Mouse (Mus musculus) midbrain, embryonic 13.5 days (tissue): ENCODE data around the gene Olfr524. TPM values are rescaled to one million over a fixed set of nuclear protein-coding genes. Genes with fewer than 3 reads are reported as not detected.

ENCODE experiments used
- ATAC-seq: fragments of 200-750 bp; cut with Nextera tagmentation; 2 replicates; pipeline ENCODE4 v1.8.0; 2017; ENCODE audit warnings: mild to moderate bottlenecking, moderate TSS enrichment, moderate library complexity
- H3K27ac ChIP-seq: fragments of 300-500 bp; sonication (generic); 2 replicates; pipeline ENCODE4 v1.5.1; 2015; ENCODE audit warnings: inconsistent platforms, mild to moderate bottlenecking, moderate library complexity
- H3K27me3 ChIP-seq: fragments of 300-500 bp; sonication (generic); 2 replicates; pipeline ENCODE4 v1.6.1; 2015; ENCODE audit warnings: mild to moderate bottlenecking, inconsistent platforms
- H3K36me3 ChIP-seq: fragments of 300-500 bp; sonication (generic); 2 replicates; pipeline ENCODE4 v1.6.1; 2015; ENCODE audit warnings: mild to moderate bottlenecking, inconsistent platforms
- H3K4me1 ChIP-seq: fragments of 300-500 bp; sonication (generic); replicated peaks from 2 replicates; pipeline ENCODE4 v1.6.1; 2015; ENCODE audit warnings: inconsistent platforms
- H3K4me2 ChIP-seq: fragments of 300-500 bp; sonication (generic); replicated peaks from 2 replicates; pipeline ENCODE4 v1.6.1; 2015; ENCODE audit warnings: moderate library complexity, mild to moderate bottlenecking, inconsistent platforms
- H3K4me3 ChIP-seq: fragments of 300-500 bp; sonication (generic); replicated peaks from 2 replicates; pipeline ENCODE4 v1.5.1; 2015; ENCODE audit warnings: mild to moderate bottlenecking, inconsistent platforms
- H3K9ac ChIP-seq: fragments of 300-500 bp; sonication (generic); replicated peaks from 2 replicates; pipeline ENCODE4 v1.6.1; 2015; ENCODE audit warnings: mild to moderate bottlenecking, inconsistent platforms
- H3K9me3 ChIP-seq: fragments of 300-500 bp; sonication (generic); 2 replicates; pipeline ENCODE4 v1.6.1; 2016; ENCODE audit warnings: mild to moderate bottlenecking, inconsistent platforms
- WGBS: fragments of 180-500 bp; shearing (Covaris S2); methylation state at CpG from one replicate; pipeline ENCODE4 v1.1.7; 2015; 5-methylcytosine and 5-hydroxymethylcytosine counted together
- polyA plus RNA-seq: library from polyadenylated mRNA; unstranded; fragments of >200 nt; fragmentation: Nextera tagmentation; extraction: Ambion mirVana; gene quantifications from 2 replicates; pipeline ENCODE4 v1.2.1, GENCODE M21; 2015

Gene Olfr524
- polyA plus RNA-seq, 1 experiment from 2014 or later = not detected

- ATAC-seq = no peak
- H3K9me3 ChIP-seq = no peaks in the 10 kb centered on the region
- no peak overlapping the region for H3K4me3 ChIP-seq
- H3K27ac ChIP-seq = no peak overlapping the region
- H3K36me3 ChIP-seq = no peaks in the 10 kb centered on the region
- H3K4me1 ChIP-seq = no peaks in the 10 kb centered on the region
- no peak overlapping the region for H3K4me2 ChIP-seq
- no peaks in the 10 kb centered on the region for H3K27me3 ChIP-seq
- WGBS = 93% methylated on average over 3 of the region's 3 CpGs
- no peak overlapping the region for H3K9ac ChIP-seq
Measured at GRCm38 (mm10) chr7:140206904-140207303, 1.1 kb upstream of the Olfr524 start.

- Histone ChIP-seq H3K27me3 (no peaks in the 10 kb centered on the region), H3K9ac (no peak overlapping the region), H3K36me3 (no peaks in the 10 kb centered on the region), H3K27ac (no peak overlapping the region), H3K4me3 (no peak overlapping the region), H3K4me2 (no peak overlapping the region), H3K4me1 (no peaks in the 10 kb centered on the region), H3K9me3 (no peaks in the 10 kb centered on the region)
- WGBS = 92% methylated on average over 4 of the region's 4 CpGs
- ATAC-seq = no peak
Measured at GRCm38 (mm10) chr7:140201090-140201489, 4.7 kb downstream of the Olfr524 start.

GRCm38 (mm10) chr7:140196002-140196401 is 9.8 kb downstream of the Olfr524 start:
- ATAC-seq = no peak
- no peaks in the 10 kb centered on the region for H3K36me3 ChIP-seq
- H3K4me1 ChIP-seq = no peaks in the 10 kb centered on the region
- no peaks in the 10 kb centered on the region for H3K27me3 ChIP-seq
- WGBS = 83% methylated on average over 8 of the region's 8 CpGs
- H3K9me3 ChIP-seq = no peaks in the 10 kb centered on the region
- H3K4me3 ChIP-seq = no peak overlapping the region
- no peak overlapping the region for H3K9ac ChIP-seq
- no peak overlapping the region for H3K4me2 ChIP-seq
- H3K27ac ChIP-seq = no peak overlapping the region

GRCm38 (mm10) chr7:140194031-140194430 is 11.7 kb downstream of the Olfr524 start:
- H3K4me1 ChIP-seq = no peaks in the 10 kb centered on the region
- WGBS = 90% methylated on average over 4 of the region's 4 CpGs
- H3K4me2 ChIP-seq = no peak overlapping the region
- H3K9me3 ChIP-seq = no peaks in the 10 kb centered on the region
- no peak overlapping the region for H3K9ac ChIP-seq
- no peak for ATAC-seq
- no peak overlapping the region for H3K4me3 ChIP-seq
- H3K36me3 ChIP-seq = no peaks in the 10 kb centered on the region
- H3K27ac ChIP-seq = no peak overlapping the region
- H3K27me3 ChIP-seq = no peaks in the 10 kb centered on the region

- Histone ChIP-seq H3K4me2 (no peak overlapping the region), H3K9me3 (no peaks in the 10 kb centered on the region), H3K4me1 (no peaks in the 10 kb centered on the region), H3K9ac (no peak overlapping the region), H3K36me3 (no peaks in the 10 kb centered on the region), H3K4me3 (no peak overlapping the region), H3K27ac (no peak overlapping the region), H3K27me3 (no peaks in the 10 kb centered on the region)
- whole genome bisulfite sequencing = 89% methylated on average over 2 of the region's 2 CpGs
- no peak for ATAC-seq
Measured at GRCm38 (mm10) chr7:140192851-140193250, 12.9 kb downstream of the Olfr524 start.

GRCm38 (mm10) chr7:140192445-140192844 is 13.3 kb downstream of the Olfr524 start:
- H3K4me1 ChIP-seq = no peaks in the 10 kb centered on the region
- no peaks in the 10 kb centered on the region for H3K36me3 ChIP-seq
- no peak overlapping the region for H3K4me2 ChIP-seq
- no peaks in the 10 kb centered on the region for H3K27me3 ChIP-seq
- no peak overlapping the region for H3K9ac ChIP-seq
- no peak overlapping the region for H3K4me3 ChIP-seq
- WGBS = 59% methylated on average over 2 of the region's 2 CpGs
- no peaks in the 10 kb centered on the region for H3K9me3 ChIP-seq
- H3K27ac ChIP-seq = no peak overlapping the region
- no peak for ATAC-seq

GRCm38 (mm10) chr7:140190435-140190834 is 15.3 kb downstream of the Olfr524 start:
- ATAC-seq = no peak
- 86% methylated on average over 1 of the region's 1 CpGs for WGBS
- Histone ChIP-seq H3K4me1 (no peaks in the 10 kb centered on the region), H3K9me3 (no peaks in the 10 kb centered on the region), H3K4me3 (no peak overlapping the region), H3K36me3 (no peaks in the 10 kb centered on the region), H3K27ac (no peak overlapping the region), H3K4me2 (no peak overlapping the region), H3K9ac (no peak overlapping the region), H3K27me3 (no peaks in the 10 kb centered on the region)

- Histone ChIP-seq H3K9me3 (no peaks in the 10 kb centered on the region), H3K4me3 (no peak overlapping the region), H3K27me3 (no peaks in the 10 kb centered on the region), H3K4me1 (no peaks in the 10 kb centered on the region), H3K36me3 (no peaks in the 10 kb centered on the region), H3K4me2 (no peak overlapping the region), H3K27ac (no peak overlapping the region), H3K9ac (no peak overlapping the region)
- ATAC-seq = no peak
- 65% methylated on average over 4 of the region's 4 CpGs for WGBS
Measured at GRCm38 (mm10) chr7:140188391-140189328, 17.1 kb downstream of the Olfr524 start.

GRCm38 (mm10) chr7:140187721-140188390 is 17.9 kb downstream of the Olfr524 start:
- Histone ChIP-seq H3K9ac (no peak overlapping the region), H3K36me3 (no peaks in the 10 kb centered on the region), H3K27ac (no peak overlapping the region), H3K9me3 (no peaks in the 10 kb centered on the region), H3K4me2 (no peak overlapping the region), H3K4me3 (no peak overlapping the region), H3K27me3 (no peaks in the 10 kb centered on the region), H3K4me1 (no peaks in the 10 kb centered on the region)
- no peak for ATAC-seq
- 83% methylated on average over 7 of the region's 7 CpGs for WGBS

- Histone ChIP-seq H3K9ac (no peak overlapping the region), H3K4me1 (no peaks in the 10 kb centered on the region), H3K27me3 (no peaks in the 10 kb centered on the region), H3K27ac (no peak overlapping the region), H3K36me3 (no peaks in the 10 kb centered on the region), H3K9me3 (no peaks in the 10 kb centered on the region), H3K4me2 (no peak overlapping the region), H3K4me3 (no peak overlapping the region)
- no peak for ATAC-seq
- 63% methylated on average over 18 of the region's 18 CpGs for WGBS
Measured at GRCm38 (mm10) chr7:140186646-140187620, 18.8 kb downstream of the Olfr524 start.

GRCm38 (mm10) chr7:140184206-140184605 is 21.6 kb downstream of the Olfr524 start:
- ATAC-seq = no peak
- H3K9me3 ChIP-seq = no peaks in the 10 kb centered on the region
- no peaks in the 10 kb centered on the region for H3K4me1 ChIP-seq
- no peak overlapping the region for H3K9ac ChIP-seq
- no peak overlapping the region for H3K4me3 ChIP-seq
- no peak overlapping the region for H3K4me2 ChIP-seq
- no peaks in the 10 kb centered on the region for H3K27me3 ChIP-seq
- WGBS = 88% methylated on average over 4 of the region's 4 CpGs
- H3K36me3 ChIP-seq = no peaks in the 10 kb centered on the region
- H3K27ac ChIP-seq = no peak overlapping the region
